Mouse (Mus musculus) bone marrow macrophage, adult 2 months (primary cell): Measurements from ENCODE around the gene Sec16a. TPM values are rescaled to one million over a fixed set of nuclear protein-coding genes. Genes with fewer than 3 reads are reported as not detected.

Source experiments
- H3K27ac ChIP-seq: 2 replicates; pipeline ENCODE4 v1.5.1; 2012; ENCODE audit warnings: low read depth, low read length; ENCODE audit not compliant: insufficient read depth
- H3K4me1 ChIP-seq: 2 replicates; pipeline ENCODE4 v1.6.1; 2012; ENCODE audit warnings: low read length; ENCODE audit not compliant: control insufficient read depth, insufficient read depth
- H3K4me3 ChIP-seq: 2 replicates; pipeline ENCODE4 v1.5.1; 2012; ENCODE audit warnings: mild to moderate bottlenecking, low read length, moderate library complexity; ENCODE audit not compliant: insufficient read depth
- CTCF ChIP-seq: IDR thresholded peaks from 2 replicates; pipeline ENCODE4 v1.5.1; 2012; ENCODE audit warnings: low read depth, mild to moderate bottlenecking, low read length, moderate library complexity
- POLR2A ChIP-seq: IDR thresholded peaks from 2 replicates; pipeline ENCODE4 v1.6.1; 2012; ENCODE audit warnings: mild to moderate bottlenecking, low read depth, low read length, borderline replicate concordance
- polyA plus RNA-seq: library from polyadenylated mRNA; stranded (reverse); fragments of >200 nt; gene quantifications from 2 replicates; pipeline ENCODE4 v1.2.4, GENCODE M21; 2012; ENCODE audit not compliant: missing spikeins, insufficient read depth, insufficient read length

Gene Sec16a
- polyA plus RNA-seq, 1 experiment, result 41.7 TPM

GRCm38 (mm10) chr2:26485278-26485677 lies 40.3 kb upstream of the Sec16a start:
- H3K4me1 ChIP-seq, result peaks cover 58% of the 10 kb centered on the region
- TF ChIP-seq CTCF, result no peak
- no peak for TF ChIP-seq POLR2A
- no peak overlapping the region for H3K27ac ChIP-seq
- H3K4me3 ChIP-seq, result no peak overlapping the region

- peaks cover 58% of the 10 kb centered on the region for H3K4me1 ChIP-seq
- peak overlapping the region; percentile 98 for H3K27ac ChIP-seq
Measured at GRCm38 (mm10) chr2:26484169-26484568, 39.2 kb upstream of the Sec16a start.

GRCm38 (mm10) chr2:26483230-26483869 lies 38.3 kb upstream of the Sec16a start:
- H3K4me3 ChIP-seq, result peak overlapping the region; percentile 48
- H3K4me1 ChIP-seq, result peaks cover 58% of the 10 kb centered on the region
- no peak for TF ChIP-seq CTCF
- TF ChIP-seq POLR2A, result no peak
- peak overlapping the region; percentile 98 for H3K27ac ChIP-seq

More at GRCm38 (mm10) chr2:26484169-26484568, 39.2 kb upstream of the Sec16a start:
- H3K4me3 ChIP-seq, result no peak overlapping the region
- no peak for TF ChIP-seq POLR2A

- Histone ChIP-seq H3K27ac (peak overlapping the region; percentile 98), H3K4me1 (peaks cover 58% of the 10 kb centered on the region), H3K4me3 (peak overlapping the region; percentile 14; the same call in 1 of the 2 replicates)
- TF ChIP-seq POLR2A (no peak), CTCF (no peak)
Measured at GRCm38 (mm10) chr2:26482824-26483223, 37.8 kb upstream of the Sec16a start.

- Histone ChIP-seq H3K4me1 (peaks cover 51% of the 10 kb centered on the region), H3K4me3 (no peak overlapping the region), H3K27ac (peak overlapping the region; percentile 98; the same call in 1 of the 2 replicates)
- TF ChIP-seq CTCF (0 out of 2 replicates have a peak, but pooled peaks have one; percentile 11), POLR2A (no peak)
Measured at GRCm38 (mm10) chr2:26481724-26482495, 36.9 kb upstream of the Sec16a start.

GRCm38 (mm10) chr2:26480911-26481310 lies 35.9 kb upstream of the Sec16a start:
- TF ChIP-seq POLR2A (no peak), CTCF (no peak)
- H3K27ac ChIP-seq, result no peak overlapping the region

GRCm38 (mm10) chr2:26478685-26479205 lies 33.7 kb upstream of the Sec16a start:
- TF ChIP-seq CTCF (no peak), POLR2A (no peak)

More at GRCm38 (mm10) chr2:26480911-26481310, 35.9 kb upstream of the Sec16a start:
- Histone ChIP-seq H3K4me1 (peaks cover 52% of the 10 kb centered on the region), H3K4me3 (no peak overlapping the region)

GRCm38 (mm10) chr2:26477911-26478310 lies 32.9 kb upstream of the Sec16a start:
- TF ChIP-seq POLR2A (no peak), CTCF (no peak)
- Histone ChIP-seq H3K27ac (no peak overlapping the region), H3K4me1 (peaks cover 55% of the 10 kb centered on the region)

More at GRCm38 (mm10) chr2:26478685-26479205, 33.7 kb upstream of the Sec16a start:
- H3K4me1 ChIP-seq, result peaks cover 50% of the 10 kb centered on the region
- H3K4me3 ChIP-seq, result no peak overlapping the region
- H3K27ac ChIP-seq, result no peak overlapping the region

GRCm38 (mm10) chr2:26475505-26476430 lies 30.8 kb upstream of the Sec16a start:
- TF ChIP-seq CTCF (no peak), POLR2A (no peak)
- Histone ChIP-seq H3K27ac (peak overlapping the region; percentile 81), H3K4me3 (no peak overlapping the region), H3K4me1 (peaks cover 51% of the 10 kb centered on the region)

More at GRCm38 (mm10) chr2:26477911-26478310, 32.9 kb upstream of the Sec16a start:
- no peak overlapping the region for H3K4me3 ChIP-seq
